Mouse (Mus musculus): Measurements from ENCODE around the gene 9330182L06Rik. TPM values are rescaled to one million over a fixed set of nuclear protein-coding genes. Genes with fewer than 3 reads are reported as not detected.

Gene 9330182L06Rik
- polyA plus RNA-seq, 1 experiment: not detected

- 24% methylated on average over 5 of the region's 5 CpGs for WGBS
- TF ChIP-seq CTCF (IDR thresholded peaks at IDR 0.05; ENCODE audit: control insufficient read depth, insufficient read depth, low read length) (no peak), POLR2A (IDR thresholded peaks at IDR 0.05; ENCODE audit: borderline replicate concordance, control insufficient read depth, low read depth, low read length) (no peak)
- H3K27ac ChIP-seq (ENCODE audit: control insufficient read depth, insufficient read depth, low read depth, low read length, poor library complexity): no peak overlapping the region
- H3K4me1 ChIP-seq (ENCODE audit: control insufficient read depth, insufficient read depth, low read length): no peaks in the 10 kb centered on the region
- no peak overlapping the region for H3K4me3 ChIP-seq (replicated peaks; ENCODE audit: control insufficient read depth, low read depth, low read length)
Observed at GRCm38 (mm10) chr5:9495456-9495855, 229.5 kb downstream of the 9330182L06Rik start.

DNA sequence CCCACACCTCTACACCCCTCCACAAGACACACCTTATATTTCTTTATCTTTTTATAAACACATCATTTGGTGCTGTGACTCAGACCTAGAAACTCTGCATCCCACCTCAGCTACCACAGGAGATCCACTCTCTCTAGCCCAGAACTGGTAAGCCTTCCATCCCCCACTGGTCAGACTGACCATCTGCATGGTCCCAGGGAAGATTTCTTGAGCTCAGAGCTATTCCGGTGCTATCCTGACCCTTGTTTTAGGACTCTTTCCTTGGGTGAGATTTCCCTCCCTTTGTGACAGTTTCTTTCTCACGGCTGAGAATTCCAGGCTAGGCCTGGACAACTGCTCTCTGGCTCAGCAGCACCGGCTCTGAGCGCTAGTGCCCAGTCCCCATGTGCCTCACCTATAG lies 231.3 kb downstream of the 9330182L06Rik start:
- Histone ChIP-seq H3K27ac (ENCODE audit: control insufficient read depth, insufficient read depth, low read depth, low read length, poor library complexity) (no peak overlapping the region), H3K4me1 (ENCODE audit: control insufficient read depth, insufficient read depth, low read length) (no peaks in the 10 kb centered on the region), H3K4me3 (replicated peaks; ENCODE audit: control insufficient read depth, low read depth, low read length) (no peak overlapping the region)
- TF ChIP-seq CTCF (IDR thresholded peaks at IDR 0.05; ENCODE audit: control insufficient read depth, insufficient read depth, low read length) (no peak), POLR2A (IDR thresholded peaks at IDR 0.05; ENCODE audit: borderline replicate concordance, control insufficient read depth, low read depth, low read length) (no peak)
- WGBS: 65% methylated on average over 4 of the region's 4 CpGs

GRCm38 (mm10) chr5:9511027-9511426 lies 245.1 kb downstream of the 9330182L06Rik start:
- TF ChIP-seq POLR2A (IDR thresholded peaks at IDR 0.05; ENCODE audit: borderline replicate concordance, control insufficient read depth, low read depth, low read length) (no peak), CTCF (IDR thresholded peaks at IDR 0.05; ENCODE audit: control insufficient read depth, insufficient read depth, low read length) (no peak)
- Histone ChIP-seq H3K27ac (ENCODE audit: control insufficient read depth, insufficient read depth, low read depth, low read length, poor library complexity) (no peak overlapping the region), H3K4me1 (ENCODE audit: control insufficient read depth, insufficient read depth, low read length) (no peaks in the 10 kb centered on the region), H3K4me3 (replicated peaks; ENCODE audit: control insufficient read depth, low read depth, low read length) (no peak overlapping the region)
- WGBS: 73% methylated on average over 1 of the region's 1 CpGs

- H3K4me3 ChIP-seq (replicated peaks; ENCODE audit: control insufficient read depth, low read depth, low read length): no peak overlapping the region
- no peak overlapping the region for H3K27ac ChIP-seq (ENCODE audit: control insufficient read depth, insufficient read depth, low read depth, low read length, poor library complexity)
- H3K4me1 ChIP-seq (ENCODE audit: control insufficient read depth, insufficient read depth, low read length): no peaks in the 10 kb centered on the region
- no peak for TF ChIP-seq CTCF (IDR thresholded peaks at IDR 0.05; ENCODE audit: control insufficient read depth, insufficient read depth, low read length)
- TF ChIP-seq POLR2A (IDR thresholded peaks at IDR 0.05; ENCODE audit: borderline replicate concordance, control insufficient read depth, low read depth, low read length): no peak
- WGBS: 68% methylated on average over 4 of the region's 4 CpGs
Observed at GRCm38 (mm10) chr5:9525507-9525906, 259.6 kb downstream of the 9330182L06Rik start.

Other genes starting within 250 kb of the 9330182L06Rik start
- gene Tmem243, start 165.4 kb upstream of the 9330182L06Rik start, polyA plus RNA-seq (2011; ENCODE audit: insufficient read depth, insufficient read length, low replicate concordance, missing spikeins): 11.3 and 12.9 TPM in 2 replicates
- 9.7 and 11.9 TPM in 2 replicates for gene Dmtf1, start 104.3 kb upstream of the 9330182L06Rik start, polyA plus RNA-seq (2011; ENCODE audit: insufficient read depth, insufficient read length, low replicate concordance, missing spikeins)